Mouse (Mus musculus) MEL (cell line): ENCODE results near the gene Etv5. TPM values are rescaled to one million over a fixed set of nuclear protein-coding genes. Genes with fewer than 3 reads are reported as not detected.
A peak's percentile ranks its signal among the peaks of the same experiment; 100 is the strongest.

Experiments
- DNase-seq: peaks from one replicate; pipeline ENCODE4 v3.0.0; 2011; ENCODE audit warnings: low read depth, low spot score
- H3K27ac ChIP-seq: 2 replicates; pipeline ENCODE4 v1.5.1; 2012; ENCODE audit warnings: low read depth, mild to moderate bottlenecking, control low read depth, low read length, moderate library complexity; ENCODE audit not compliant: control insufficient read depth
- H3K27me3 ChIP-seq, 2 experiments: fragments of 150-350 bp in 1 of 2; sonication (generic) in 1 of 2; 2 replicates each; pipeline ENCODE4 v1.6.1; 2012; ENCODE audit warnings: low read length in 2 of 2, mild to moderate bottlenecking in 2 of 2, improper control_type of control experiment in 1 of 2, moderate library complexity in 1 of 2; ENCODE audit not compliant: insufficient read depth in 2 of 2, control insufficient read depth in 1 of 2
- H3K36me3 ChIP-seq, 2 experiments: 2 replicates each; pipeline ENCODE4 v1.6.1; 2012 to 2014; ENCODE audit warnings: low read length in 2 of 2, improper control_type of control experiment in 1 of 2, inconsistent platforms in 1 of 2, mild to moderate bottlenecking in 1 of 2; ENCODE audit not compliant: insufficient read depth in 2 of 2, control insufficient read depth in 1 of 2
- H3K4me1 ChIP-seq, 2 experiments: fragments of 150-350 bp in 1 of 2; sonication (generic) in 1 of 2; 2 replicates each; pipeline ENCODE4 v1.6.1; 2012; ENCODE audit warnings: low read length in 2 of 2, improper control_type of control experiment in 1 of 2, mild to moderate bottlenecking in 1 of 2; ENCODE audit not compliant: insufficient read depth in 2 of 2, control insufficient read depth in 1 of 2
- H3K4me3 ChIP-seq, 2 experiments: fragments of 150-350 bp in 1 of 2; sonication (generic) in 1 of 2; 2 replicates each; pipeline ENCODE4 v1.5.1; 2012; ENCODE audit warnings: low read depth in 2 of 2, low read length in 2 of 2, mild to moderate bottlenecking in 2 of 2, moderate library complexity in 2 of 2, control low read depth in 1 of 2, improper control_type of control experiment in 1 of 2; ENCODE audit not compliant: control insufficient read depth in 1 of 2, insufficient read depth in 1 of 2
- H3K79me2 ChIP-seq: 2 replicates; pipeline ENCODE4 v1.6.1; 2012; ENCODE audit warnings: mild to moderate bottlenecking, low read length, moderate library complexity; ENCODE audit not compliant: control insufficient read depth, poor library complexity, insufficient read depth
- H3K9ac ChIP-seq: 2 replicates; pipeline ENCODE4 v1.6.1; 2012; ENCODE audit warnings: low read depth, mild to moderate bottlenecking, control low read depth, low read length, moderate library complexity; ENCODE audit not compliant: control insufficient read depth, poor library complexity, severe bottlenecking
- H3K9me3 ChIP-seq: fragments of 150-350 bp; sonication (generic); replicated peaks from 2 replicates; pipeline ENCODE4 v1.6.1; 2012; ENCODE audit warnings: mild to moderate bottlenecking, low read length, improper control_type of control experiment, moderate library complexity; ENCODE audit not compliant: insufficient read depth
- BHLHE40 ChIP-seq: IDR thresholded peaks from 2 replicates; pipeline ENCODE4 v1.6.1; 2012; ENCODE audit warnings: low read depth, mild to moderate bottlenecking, inconsistent platforms, low read length, improper control_type of control experiment, borderline replicate concordance
- CHD1 ChIP-seq: IDR thresholded peaks from 2 replicates; pipeline ENCODE4 v1.6.1; 2012; ENCODE audit warnings: low read depth, mild to moderate bottlenecking, inconsistent platforms, low read length, improper control_type of control experiment
- CHD2 ChIP-seq: IDR thresholded peaks from 2 replicates; pipeline ENCODE4 v1.6.1; 2011; ENCODE audit warnings: low read length, improper control_type of control experiment
- ELF1 ChIP-seq: IDR thresholded peaks from 2 replicates; pipeline ENCODE4 v1.6.1; 2014; ENCODE audit warnings: low read depth, mild to moderate bottlenecking, inconsistent platforms, low read length, improper control_type of control experiment, moderate library complexity
- EP300 ChIP-seq, 2 experiments: IDR thresholded peaks; 2 replicates each; pipeline ENCODE4 v1.6.1; 2011; ENCODE audit warnings: improper control_type of control experiment in 2 of 2, low read length in 2 of 2, low read depth in 1 of 2, mild to moderate bottlenecking in 1 of 2
- ETS1 ChIP-seq: IDR thresholded peaks from 2 replicates; pipeline ENCODE4 v1.6.1; 2012; ENCODE audit warnings: low read depth, mild to moderate bottlenecking, inconsistent platforms, low read length, improper control_type of control experiment, moderate library complexity
- HCFC1 ChIP-seq: IDR thresholded peaks from 2 replicates; pipeline ENCODE4 v1.6.1; 2012; ENCODE audit warnings: low read depth, mild to moderate bottlenecking, inconsistent platforms, low read length, improper control_type of control experiment, moderate library complexity
- KAT2A ChIP-seq: conservative IDR thresholded peaks from 2 replicates; pipeline ENCODE4 v1.6.1; 2012; ENCODE audit warnings: low read depth, low read length, improper control_type of control experiment, inconsistent platforms
- MAX ChIP-seq: IDR thresholded peaks from 2 replicates; pipeline ENCODE4 v1.6.1; 2011; ENCODE audit warnings: low read length, improper control_type of control experiment
- MAZ ChIP-seq: IDR thresholded peaks from 2 replicates; pipeline ENCODE4 v1.6.1; 2012; ENCODE audit warnings: low read depth, mild to moderate bottlenecking, inconsistent platforms, low read length, improper control_type of control experiment
- MXI1 ChIP-seq: IDR thresholded peaks from 2 replicates; pipeline ENCODE4 v1.6.1; 2011; ENCODE audit warnings: mild to moderate bottlenecking, low read depth, low read length, improper control_type of control experiment
- NRF1 ChIP-seq: IDR thresholded peaks from 2 replicates; pipeline ENCODE4 v1.6.1; 2014; ENCODE audit warnings: low read depth, mild to moderate bottlenecking, inconsistent platforms, low read length, improper control_type of control experiment, moderate library complexity; ENCODE audit not compliant: poor library complexity, insufficient read depth, severe bottlenecking
- POLR2AphosphoS2 ChIP-seq: IDR thresholded peaks from 2 replicates; pipeline ENCODE4 v1.6.1; 2011; ENCODE audit warnings: low read length, improper control_type of control experiment
- POLR2AphosphoS5 ChIP-seq: IDR thresholded peaks from 2 replicates; pipeline ENCODE4 v1.6.1; 2012; ENCODE audit warnings: low read depth, borderline replicate concordance, mild to moderate bottlenecking, inconsistent platforms, low read length, moderate library complexity, mixed read lengths
- RCOR1 ChIP-seq: IDR thresholded peaks from 2 replicates; pipeline ENCODE4 v1.6.1; 2012; ENCODE audit warnings: low read depth, mild to moderate bottlenecking, inconsistent platforms, low read length, improper control_type of control experiment
- SIN3A ChIP-seq: IDR thresholded peaks from 2 replicates; pipeline ENCODE4 v1.6.1; 2012; ENCODE audit warnings: low read length, improper control_type of control experiment, inconsistent platforms
- SMC3 ChIP-seq: IDR thresholded peaks from 2 replicates; pipeline ENCODE4 v1.6.1; 2011; ENCODE audit warnings: low read depth, low read length, improper control_type of control experiment
- TAL1 ChIP-seq: IDR thresholded peaks from 2 replicates; pipeline ENCODE4 v1.6.1; 2012; ENCODE audit warnings: mild to moderate bottlenecking, inconsistent platforms, low read length, moderate library complexity, mixed read lengths
- TBP ChIP-seq: IDR thresholded peaks from 2 replicates; pipeline ENCODE4 v1.8.0; 2011; ENCODE audit warnings: low read depth, low read length, improper control_type of control experiment
- TCF12 ChIP-seq: IDR thresholded peaks from 2 replicates; pipeline ENCODE4 v1.6.1; 2014; ENCODE audit warnings: low read depth, mild to moderate bottlenecking, inconsistent platforms, low read length, improper control_type of control experiment, moderate library complexity
- UBTF ChIP-seq: IDR thresholded peaks from 2 replicates; pipeline ENCODE4 v1.6.1; 2012; ENCODE audit warnings: low read depth, mild to moderate bottlenecking, inconsistent platforms, low read length, improper control_type of control experiment, moderate library complexity, borderline replicate concordance; ENCODE audit not compliant: insufficient read depth
- USF1 ChIP-seq: IDR thresholded peaks from 2 replicates; pipeline ENCODE4 v1.6.1; 2014; ENCODE audit warnings: low read depth, mild to moderate bottlenecking, inconsistent platforms, low read length, improper control_type of control experiment, moderate library complexity
- ZNF384 ChIP-seq: IDR thresholded peaks from 2 replicates; pipeline ENCODE4 v1.6.1; 2012; ENCODE audit warnings: low read depth, mild to moderate bottlenecking, inconsistent platforms, low read length, improper control_type of control experiment
- polyA plus RNA-seq, 2 experiments: library from polyadenylated mRNA; stranded (reverse) in 1 of 2; unstranded in 1 of 2; fragments of >175 nt in 1 of 2; fragments of >200 nt in 1 of 2; gene quantifications; 2 replicates each; pipeline versions ENCODE4 v1.2.1 to v1.2.4; 2012; ENCODE audit warnings: low replicate concordance in 2 of 2, low read depth in 1 of 2; ENCODE audit not compliant: insufficient read length in 2 of 2, insufficient read depth in 1 of 2, missing spikeins in 1 of 2
- total RNA-seq: library from RNA; depleted of rRNA; stranded (reverse); fragments of 300-350 nt; gene quantifications from 2 replicates; pipeline ENCODE4 v1.2.3, GENCODE M21; 2012

The Etv5 gene
- total and polyA plus RNA-seq, 3 experiments: 8.2 to 18.3 TPM; not detected in 1

DNA sequence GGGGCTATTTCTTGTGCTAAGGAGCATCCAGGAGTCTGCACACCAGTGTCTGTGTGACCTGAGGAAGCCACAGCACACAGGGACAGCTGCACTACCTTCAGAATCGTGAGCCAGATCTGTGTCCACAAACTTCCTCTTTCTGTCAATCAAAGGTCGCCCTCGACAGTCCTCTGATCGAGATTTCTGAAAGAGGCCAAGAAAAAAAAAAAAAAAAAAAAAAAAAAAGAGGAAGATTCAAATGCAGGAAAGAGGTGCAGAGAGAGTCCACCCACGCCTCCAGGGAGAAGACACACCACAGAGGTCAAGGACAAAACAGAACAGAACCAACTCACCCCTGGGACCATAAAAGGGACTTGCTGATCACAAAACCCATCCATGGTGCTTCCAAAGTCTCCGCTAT is 3.4 kb downstream of the Etv5 start:
- Histone ChIP-seq H3K36me3 (peaks cover 0 to 26% of the 10 kb centered on the region in 2 experiments; a peak in 2 of 4 replicates), H3K4me3 (no peak overlapping the region), H3K27ac (no peak overlapping the region), H3K27me3 (no peaks in the 10 kb centered on the region), H3K79me2 (peaks cover 7% of the 10 kb centered on the region), H3K9me3 (no peaks in the 10 kb centered on the region), H3K9ac (no peak overlapping the region), H3K4me1 (peaks cover 4 to 12% of the 10 kb centered on the region in 2 experiments)
- TF ChIP-seq MAX (0 out of 2 replicates have a peak, but pooled peaks have one; percentile 7), ZNF384 (peak; percentile 99), POLR2AphosphoS5 (no peak), MAZ (no peak), MXI1 (peak; percentile 40; the same call in 1 of the 2 replicates), CHD1 (no peak), TAL1 (no peak), RCOR1 (peak; percentile 98), TBP (no peak), SIN3A (0 out of 2 replicates have a peak, but pooled peaks have one; percentile 28), TCF12 (peak; percentile 52; the same call in 1 of the 2 replicates), KAT2A (no peak), BHLHE40 (peak; percentile 53; the same call in 1 of the 2 replicates), ETS1 (peak; percentile 77; the same call in 1 of the 2 replicates), EP300 (IDR thresholded peaks at IDR 0.05; ENCODE audit: low read depth in 1 of 2, low read length in 2 of 2) (peak; percentile 69 to 79)
- peak; percentile 86 for DNase-seq

DNA sequence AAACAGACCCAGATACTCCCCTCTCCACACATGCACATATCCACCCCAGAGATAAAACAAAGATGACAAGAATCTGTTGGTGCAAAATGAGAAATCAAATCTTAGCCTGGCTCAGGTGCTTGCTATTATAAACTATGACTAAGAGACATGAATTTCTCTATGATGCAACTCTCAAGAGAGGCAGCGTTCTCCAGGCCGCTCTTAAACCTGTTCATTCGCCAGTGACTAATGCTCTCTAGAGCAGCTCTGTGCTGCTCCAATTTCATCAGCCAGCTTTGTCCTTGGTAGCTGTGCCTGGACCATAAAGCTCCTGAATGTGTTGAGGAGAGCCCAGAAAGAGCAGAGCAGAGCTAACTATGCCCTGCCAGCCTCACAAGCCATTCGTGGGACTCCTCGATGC is 5.0 kb downstream of the Etv5 start:
- Histone ChIP-seq H3K9me3 (no peaks in the 10 kb centered on the region), H3K27ac (no peak overlapping the region), H3K9ac (no peak overlapping the region), H3K4me1 (peaks cover 4 to 12% of the 10 kb centered on the region in 2 experiments), H3K27me3 (no peaks in the 10 kb centered on the region), H3K36me3 (peaks cover 0 to 30% of the 10 kb centered on the region in 2 experiments; a peak in 2 of 4 replicates), H3K4me3 (no peak overlapping the region), H3K79me2 (peaks cover 7% of the 10 kb centered on the region)
- DNase-seq: no peak
- TF ChIP-seq MXI1 (no peak), POLR2AphosphoS2 (no peak), ELF1 (no peak), NRF1 (no peak), USF1 (no peak), SMC3 (no peak), CHD2 (no peak), UBTF (no peak), HCFC1 (no peak), BHLHE40 (no peak), TCF12 (no peak)
